Mouse (Mus musculus) adrenal gland, adult 18-20 months (tissue): ENCODE data around the gene Plekhg4. TPM values are rescaled to one million over a fixed set of nuclear protein-coding genes. Genes with fewer than 3 reads are reported as not detected.

Source experiments
- DNase-seq, 2 experiments: peaks; one replicate each; pipeline ENCODE4 v3.0.0; 2021 to 2022; ENCODE audit warnings: low spot score in 2 of 2
- total RNA-seq, 2 experiments: library from RNA; stranded (reverse); gene quantifications; 1 replicate in 1 of 2; 2 replicates in 1 of 2; pipeline ENCODE4 v1.2.3; 2021

Plekhg4 gene
- total RNA-seq, 2 experiments from 2014 or later = 0.17 to 0.67 TPM

DNA sequence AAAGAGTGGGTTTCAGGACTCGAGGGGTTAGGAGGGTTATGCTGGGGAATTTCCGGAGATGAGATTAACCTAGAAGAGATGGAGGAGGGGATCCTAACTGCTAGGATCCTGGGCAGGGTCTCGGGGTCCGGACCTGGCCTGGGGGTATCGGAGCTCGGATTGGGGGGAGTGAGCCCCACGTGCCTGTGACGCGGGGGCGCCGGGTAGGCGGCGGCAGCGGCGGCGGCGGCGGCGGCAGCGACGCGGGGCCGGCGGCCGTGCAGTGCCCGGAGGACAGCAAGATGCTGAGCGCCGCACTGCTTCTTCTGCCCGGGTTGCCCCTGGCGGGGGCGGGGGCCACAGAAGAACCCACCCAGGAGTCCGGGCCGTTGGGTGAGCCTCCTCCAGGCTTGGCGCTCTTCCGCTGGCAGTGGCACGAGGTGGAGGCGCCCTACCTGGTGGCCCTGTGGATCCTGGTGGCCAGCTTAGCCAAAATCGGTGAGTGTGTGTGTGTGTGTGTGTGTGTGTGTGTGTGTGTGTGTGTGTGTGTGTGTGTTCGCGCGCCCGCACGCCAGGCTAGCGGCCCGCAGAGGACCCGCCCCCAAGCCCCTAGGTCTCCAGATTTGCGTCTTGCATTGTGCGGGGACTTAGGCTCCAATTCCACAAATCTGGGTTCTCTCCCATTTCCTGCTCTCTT is 23.8 kb upstream of the Plekhg4 start:
- peak; percentile 29 to 46 for DNase-seq

DNA sequence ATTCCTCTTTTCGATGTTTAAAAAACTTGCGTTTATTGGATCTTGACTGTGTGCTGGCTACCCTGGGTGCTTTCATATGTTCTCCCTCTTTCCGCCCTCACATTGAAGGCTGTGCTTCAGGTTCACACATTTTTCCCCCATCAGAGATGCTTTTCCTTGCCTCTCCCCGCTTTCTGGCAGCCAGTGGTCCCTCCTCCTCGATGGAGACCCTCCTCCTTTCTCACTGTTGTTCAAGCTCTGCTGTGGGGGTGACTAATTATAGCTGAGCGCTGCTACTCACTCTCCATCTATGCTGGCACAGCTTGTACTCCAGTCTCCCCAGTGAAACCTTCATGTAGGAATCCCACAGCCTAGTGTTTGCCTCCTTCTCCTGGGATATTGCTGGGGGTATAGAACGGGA is 22.9 kb upstream of the Plekhg4 start:
- no peak for DNase-seq

DNA sequence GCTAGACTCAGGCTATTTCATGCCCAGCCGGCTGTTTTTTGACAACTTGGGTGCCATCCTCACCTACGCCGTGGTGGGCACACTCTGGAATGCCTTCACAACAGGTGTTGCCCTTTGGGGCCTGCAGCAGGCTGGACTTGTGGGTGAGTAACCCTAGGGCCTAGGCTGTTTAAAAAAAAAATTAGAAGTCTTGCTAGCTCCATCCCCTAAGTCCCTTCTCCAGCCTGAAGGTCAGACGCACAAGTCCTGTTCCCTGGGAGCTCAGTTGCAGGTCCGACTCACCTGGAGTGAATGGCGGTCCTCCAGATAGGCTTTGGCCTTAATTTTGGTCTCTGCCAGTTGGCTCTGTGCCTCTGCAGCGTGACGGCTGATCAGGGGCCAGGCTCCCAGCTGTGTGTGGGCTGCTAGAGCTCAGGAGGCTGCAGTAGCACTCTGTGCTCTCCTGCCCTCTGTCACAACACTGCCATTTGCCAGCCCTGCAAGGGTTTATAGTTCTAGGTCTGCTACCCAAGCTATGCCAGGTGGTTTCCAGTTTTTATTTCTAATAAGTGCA is 19.4 kb upstream of the Plekhg4 start:
- no peak for DNase-seq

DNA sequence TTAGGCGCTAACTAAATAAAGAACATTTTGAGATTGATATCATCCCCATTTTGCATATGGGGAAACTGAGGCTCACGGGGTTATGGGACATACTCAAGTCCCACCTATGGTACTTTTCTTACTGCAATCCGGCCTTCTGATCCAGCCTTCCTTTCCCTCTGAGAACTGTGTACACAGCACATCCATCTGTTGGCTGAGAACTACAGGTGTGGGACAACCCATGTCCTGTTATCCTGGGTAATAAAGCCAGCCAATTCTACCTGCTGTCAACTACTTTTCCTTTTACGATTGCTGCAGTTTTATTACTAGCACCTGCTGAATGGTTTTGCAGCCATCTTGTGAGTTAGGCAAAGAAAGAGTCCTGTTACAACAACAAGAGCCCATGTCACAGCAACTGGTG is 18.5 kb upstream of the Plekhg4 start:
- DNase-seq = no peak

DNA sequence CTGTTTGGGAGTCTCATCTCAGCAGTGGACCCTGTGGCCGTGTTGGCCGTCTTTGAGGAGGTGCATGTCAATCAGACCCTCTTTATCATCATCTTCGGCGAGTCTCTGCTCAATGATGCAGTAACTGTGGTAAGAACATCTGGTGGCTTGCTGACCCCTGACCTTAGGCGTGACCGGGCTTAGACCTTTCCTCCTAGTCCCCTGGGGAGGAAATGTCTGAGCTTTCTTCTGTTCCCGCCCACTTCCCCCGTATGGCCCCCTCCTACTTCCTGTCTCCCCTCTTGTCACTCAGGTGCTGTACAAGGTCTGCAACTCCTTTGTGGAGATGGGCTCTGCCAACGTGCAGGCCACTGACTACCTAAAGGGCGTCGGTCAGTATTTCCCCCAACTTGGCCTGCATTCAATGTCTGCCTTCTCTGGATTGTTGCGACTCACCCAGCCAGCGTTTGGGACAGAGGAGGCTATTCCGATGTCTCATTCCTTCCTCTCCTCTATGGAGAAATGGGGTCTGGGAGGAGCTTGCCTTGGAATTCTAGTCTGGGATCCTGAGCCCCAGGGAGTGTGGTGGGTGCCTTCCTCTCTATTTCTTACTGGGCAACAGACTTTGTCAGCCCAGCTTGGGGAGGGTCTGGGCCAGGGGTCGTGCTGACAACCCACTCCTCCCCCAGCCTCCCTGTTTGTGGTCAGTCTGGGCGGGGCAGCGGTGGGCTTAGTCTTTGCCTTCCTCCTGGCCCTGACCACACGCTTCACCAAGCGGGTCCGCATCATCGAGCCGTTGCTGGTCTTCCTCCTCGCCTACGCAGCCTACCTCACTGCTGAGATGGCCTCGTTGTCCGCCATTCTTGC is 17.7 kb upstream of the Plekhg4 start:
- DNase-seq = no peak

DNA sequence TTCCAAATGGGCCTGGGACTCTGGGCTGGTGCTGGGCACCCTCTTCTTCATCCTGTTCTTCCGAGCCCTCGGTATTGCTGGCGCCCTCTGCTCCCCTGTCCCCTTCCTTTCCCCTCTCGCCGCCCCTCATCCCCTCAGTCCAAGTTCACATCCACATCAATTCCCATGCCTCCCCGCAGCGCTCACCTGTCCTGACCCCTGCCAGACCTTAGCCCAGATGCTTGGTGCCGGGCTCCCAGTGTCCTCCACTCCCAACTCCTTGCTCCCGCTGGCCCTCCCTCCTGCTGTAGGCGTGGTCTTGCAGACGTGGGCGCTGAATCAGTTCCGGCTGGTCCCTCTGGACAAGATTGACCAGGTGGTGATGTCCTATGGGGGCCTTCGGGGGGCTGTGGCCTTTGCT is 16.4 kb upstream of the Plekhg4 start:
- DNase-seq = no peak

DNA sequence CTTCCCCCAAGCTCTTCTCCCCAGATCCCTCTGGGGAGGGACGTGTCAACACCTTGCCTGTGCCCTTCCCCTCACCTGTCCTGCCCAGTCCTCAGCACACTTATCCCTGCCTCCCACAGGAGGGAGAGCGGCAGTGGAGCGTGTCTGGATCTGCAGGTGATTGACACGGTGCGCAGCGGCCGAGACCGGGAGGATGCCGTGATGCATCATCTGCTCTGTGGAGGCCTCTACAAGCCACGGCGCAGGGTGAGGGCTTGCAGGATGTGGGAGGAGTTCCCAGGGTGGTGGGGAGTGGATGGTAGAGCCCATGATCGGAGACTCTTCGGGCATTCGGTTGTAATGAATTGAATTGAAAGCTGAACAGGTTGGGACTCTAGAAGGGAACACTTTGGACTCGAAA is 13.9 kb upstream of the Plekhg4 start:
- DNase-seq = no peak

DNA sequence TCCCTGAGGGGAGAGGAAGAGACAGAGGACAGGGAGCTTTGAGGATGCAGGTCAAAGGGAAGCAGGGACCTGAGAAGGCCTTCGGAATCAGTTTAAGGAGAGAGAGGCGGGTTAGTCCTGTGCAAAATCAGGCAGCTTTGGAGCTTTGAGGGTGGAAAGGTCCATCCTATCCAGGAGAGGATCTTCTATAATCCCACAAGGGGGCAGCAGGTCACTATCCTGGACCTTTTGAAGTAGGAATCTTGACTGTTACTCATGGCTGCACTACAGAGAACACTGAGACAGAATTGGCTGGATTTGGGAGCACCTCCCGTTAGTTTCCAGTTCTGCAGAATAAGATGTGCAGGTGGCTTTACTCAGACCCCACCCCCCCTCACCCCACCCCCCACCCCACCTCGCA is 13.4 kb upstream of the Plekhg4 start:
- DNase-seq = no peak

DNA sequence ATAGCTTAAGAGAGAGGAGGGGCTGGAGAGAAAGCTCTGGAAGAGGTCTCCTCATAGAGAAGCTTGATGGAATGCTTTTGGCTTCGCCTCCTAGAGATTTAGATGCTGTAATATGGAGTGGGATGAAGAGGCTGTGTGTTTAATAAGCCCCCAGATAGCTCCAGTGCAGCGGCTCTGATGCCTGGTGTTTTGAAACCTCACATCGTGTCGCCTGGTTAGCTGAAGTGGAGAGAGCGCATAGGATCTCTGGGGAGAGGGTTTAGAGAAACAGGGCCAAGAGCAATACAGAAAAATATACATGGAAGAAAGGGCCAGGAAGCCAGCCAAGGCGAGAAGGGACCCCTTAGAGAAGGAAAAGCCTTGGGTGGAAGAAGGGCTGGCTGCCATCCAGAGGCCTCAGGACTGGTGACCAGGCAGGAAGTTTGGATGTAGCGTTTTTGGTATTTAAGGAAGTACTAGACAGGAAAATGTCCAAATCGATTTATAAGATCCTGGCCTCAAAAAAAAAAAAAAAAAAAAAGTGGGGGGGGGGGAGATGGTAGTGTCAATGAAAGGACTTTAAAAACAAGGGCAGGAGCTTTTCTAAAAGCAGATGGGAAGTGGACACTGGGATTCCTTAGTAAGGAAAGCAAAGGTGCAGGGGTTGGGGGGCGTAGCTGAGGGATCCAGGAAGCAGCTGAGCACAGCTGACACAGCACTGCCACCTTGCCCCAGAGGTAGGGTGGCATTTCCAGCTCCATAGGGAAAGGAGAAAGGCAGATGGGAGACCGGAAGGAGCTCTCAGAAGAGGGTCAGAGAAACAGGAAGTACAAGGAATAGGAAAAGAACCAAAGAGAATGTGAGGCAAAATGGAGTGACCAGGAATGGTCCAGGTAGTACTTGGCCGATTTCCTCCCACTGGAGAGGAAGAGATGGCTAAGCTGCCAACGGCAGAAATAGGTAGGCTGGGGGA is 11.0 kb upstream of the Plekhg4 start:
- DNase-seq = no peak

DNA sequence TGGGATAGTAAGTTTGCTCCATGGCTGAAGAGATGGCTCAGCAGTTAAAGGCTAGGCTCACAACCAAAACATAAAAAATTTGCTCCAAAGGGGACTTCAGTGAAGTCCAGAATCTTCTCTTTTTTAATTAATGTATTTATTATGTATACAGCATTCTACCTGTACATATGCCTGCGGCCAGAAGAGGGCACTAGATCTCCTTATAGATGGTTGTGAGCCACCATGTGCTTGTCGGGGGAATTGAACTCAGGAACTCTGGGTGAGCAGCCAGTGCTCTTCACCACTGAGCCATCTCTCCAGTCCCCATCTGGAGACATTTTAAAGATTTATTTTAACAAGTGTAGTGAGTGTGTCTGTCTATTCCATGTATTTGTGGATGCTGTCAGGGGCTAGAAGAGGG is 6.0 kb upstream of the Plekhg4 start:
- no peak for DNase-seq

DNA sequence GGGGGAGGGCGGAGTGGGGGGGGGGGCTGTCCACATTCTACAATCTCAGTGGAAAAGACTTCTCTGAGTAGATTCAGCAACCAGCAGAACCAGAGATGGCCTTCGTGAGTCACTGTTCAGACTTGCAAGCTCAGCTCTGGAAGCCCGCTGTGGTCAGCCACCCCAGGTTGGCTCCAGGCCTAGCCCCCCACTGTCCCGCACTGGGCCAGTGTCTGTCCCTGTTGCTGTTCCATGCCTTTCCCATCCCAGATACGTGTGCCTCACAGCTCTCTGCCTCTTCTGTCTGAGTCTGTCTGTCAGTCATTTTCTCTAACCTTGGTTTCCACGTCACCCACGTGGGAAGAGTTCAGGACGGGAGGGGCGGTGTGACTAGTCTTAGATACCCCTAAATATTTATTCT is 601 bp upstream of the Plekhg4 start:
- peak in 1 of 2 experiments; percentile 26 for DNase-seq

DNA sequence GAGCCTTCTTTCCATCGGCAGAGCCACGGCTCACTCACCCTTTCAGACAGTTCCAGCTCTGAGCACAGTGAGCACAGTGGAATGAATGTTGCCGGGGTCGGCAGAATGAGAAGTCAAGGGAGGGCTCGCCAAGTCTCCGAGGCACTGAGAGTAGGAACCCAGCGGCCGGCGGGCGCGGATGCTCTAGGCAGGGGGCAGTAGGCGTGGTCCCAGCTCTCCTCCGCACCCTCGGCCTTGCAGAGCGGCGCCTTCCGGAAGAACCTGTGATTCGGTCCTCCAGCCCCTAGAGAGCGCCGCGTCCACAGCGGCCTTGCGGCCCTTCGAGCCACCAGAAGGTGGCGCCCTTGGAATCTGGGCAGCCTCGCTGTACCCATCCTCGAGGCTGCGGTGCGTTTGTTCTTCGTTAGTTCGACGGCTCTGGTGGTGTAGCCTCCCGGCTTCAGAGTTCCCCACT is 1.5 kb downstream of the Plekhg4 start:
- no peak for DNase-seq

DNA sequence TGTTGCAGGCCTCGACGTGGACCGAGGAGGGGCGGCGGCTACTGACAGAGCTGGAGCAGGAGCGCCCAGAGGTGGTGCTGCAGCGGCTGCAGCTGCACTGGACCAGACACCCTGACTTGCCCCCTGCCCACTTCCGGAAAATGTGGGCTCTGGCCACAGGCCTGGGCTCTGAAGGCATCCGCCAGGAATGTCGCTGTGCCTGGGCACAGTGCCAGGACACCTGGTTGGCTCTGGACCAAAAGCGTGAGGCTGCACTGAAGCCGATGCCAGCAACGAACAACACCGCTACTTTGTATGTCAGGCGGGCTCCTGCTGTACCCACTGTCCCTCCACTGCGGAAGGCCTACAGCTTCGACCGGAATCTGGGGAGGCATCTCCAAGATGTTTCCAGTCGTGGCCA is 5.6 kb downstream of the Plekhg4 start:
- DNase-seq = no peak

DNA sequence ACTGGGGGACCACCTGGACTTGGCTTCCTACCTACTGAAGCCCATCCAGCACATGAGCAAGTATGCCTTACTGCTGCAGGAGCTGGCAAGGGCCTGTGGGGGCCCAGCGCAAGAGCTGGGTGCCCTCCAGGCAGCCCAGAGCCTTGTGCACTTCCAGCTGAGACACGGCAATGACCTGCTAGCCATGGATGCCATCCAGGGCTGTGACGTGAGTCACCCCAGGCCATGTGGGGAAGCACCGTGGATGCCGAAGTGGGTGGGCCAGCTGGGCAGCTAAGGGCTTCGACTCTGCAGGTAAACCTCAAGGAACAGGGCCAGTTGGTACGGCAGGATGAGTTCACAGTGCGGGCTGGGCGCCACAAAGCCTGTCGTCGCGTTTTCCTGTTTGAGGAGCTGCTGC is 7.2 kb downstream of the Plekhg4 start:
- no peak for DNase-seq

DNA sequence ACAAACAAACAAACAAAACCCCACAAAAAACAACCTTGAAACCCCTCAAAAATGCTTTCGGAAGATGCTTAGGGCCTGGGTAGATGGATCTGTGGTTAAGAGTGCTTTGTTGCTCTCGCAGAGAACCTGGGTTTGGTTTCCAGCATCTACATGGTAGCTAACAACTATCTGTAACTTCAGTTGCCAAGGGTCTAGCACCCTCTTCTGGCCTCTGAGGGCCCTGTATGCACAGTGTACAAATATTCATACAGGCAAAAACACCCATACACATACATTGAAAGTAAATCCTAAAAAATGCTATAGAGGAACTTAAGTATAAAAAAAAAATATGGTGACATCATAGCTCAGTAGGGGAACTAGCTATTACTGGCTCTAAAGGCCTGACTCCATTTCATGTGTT is 11.0 kb downstream of the Plekhg4 start:
- DNase-seq = no peak

DNA sequence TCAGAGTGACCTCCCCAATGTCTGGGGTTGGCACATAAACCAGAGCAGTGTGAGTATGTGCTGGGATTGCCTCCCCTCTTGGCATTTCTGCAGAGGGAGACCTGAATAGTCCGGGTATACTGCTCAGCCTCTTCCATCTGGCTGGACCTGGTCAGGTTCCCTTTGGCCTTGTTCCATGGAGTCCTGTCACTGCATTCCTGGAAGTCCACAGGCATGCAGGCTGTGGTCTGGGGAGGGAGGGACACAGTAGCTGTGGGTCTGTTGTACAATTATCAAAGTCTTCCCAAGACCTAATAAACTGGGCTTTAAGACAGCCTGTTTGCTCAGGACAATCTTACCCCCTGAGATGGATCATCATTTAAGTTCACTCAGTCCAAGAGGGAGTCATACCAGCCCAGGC is 14.1 kb downstream of the Plekhg4 start:
- DNase-seq = no peak

DNA sequence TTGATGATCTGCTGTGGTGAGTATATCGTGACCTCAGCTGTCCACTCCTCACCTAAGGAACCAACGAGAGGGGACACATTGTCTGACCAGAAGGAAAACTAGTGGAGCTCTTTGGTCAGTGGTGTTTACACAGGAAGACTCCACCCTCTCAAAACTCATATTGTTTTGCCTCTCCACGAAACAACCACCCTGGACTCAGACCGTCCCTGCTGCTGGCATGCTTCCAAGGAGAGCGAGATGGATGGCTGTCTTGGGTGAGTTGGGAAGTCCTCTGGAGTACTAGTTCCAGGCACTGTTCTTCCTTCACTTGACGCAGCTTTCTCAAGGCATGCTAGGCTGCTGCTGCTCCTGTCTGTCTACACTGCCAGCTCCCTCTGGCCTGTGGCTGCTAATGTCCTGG is 16.0 kb downstream of the Plekhg4 start:
- DNase-seq = no peak

DNA sequence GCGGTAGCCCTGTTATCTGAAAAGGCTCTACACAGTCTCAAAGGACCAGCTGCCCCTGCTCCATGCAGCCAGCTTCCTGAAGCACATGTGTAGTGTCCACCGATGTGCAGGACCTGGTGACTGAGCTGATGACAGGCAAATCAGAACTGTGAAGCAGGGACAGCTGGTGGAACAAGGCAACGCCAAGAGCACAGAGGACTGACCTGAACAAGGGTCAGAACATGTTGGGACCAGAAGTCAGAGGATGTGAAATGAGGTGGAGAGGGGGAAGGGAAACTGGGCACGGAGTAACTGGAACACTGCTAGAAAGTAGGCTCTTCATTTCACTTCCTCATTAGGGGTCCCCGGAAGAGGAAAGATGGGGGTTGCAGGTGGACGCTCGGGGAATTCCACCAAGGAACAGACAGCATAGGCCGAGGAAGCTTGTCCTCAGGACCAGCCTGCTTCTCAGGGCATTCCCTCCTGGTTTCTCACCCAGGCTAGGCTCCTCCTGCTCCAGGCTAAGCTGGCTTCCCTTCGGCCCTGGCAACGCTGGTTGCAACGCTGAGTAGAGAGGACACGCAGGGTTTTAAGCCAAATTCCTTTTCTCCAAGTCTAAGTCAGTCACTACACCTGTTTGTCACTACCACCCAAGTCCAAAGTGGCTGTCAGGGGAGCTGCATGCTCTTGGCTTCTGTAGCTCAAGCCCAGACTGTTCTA is 20.2 kb downstream of the Plekhg4 start:
- DNase-seq = no peak

DNA sequence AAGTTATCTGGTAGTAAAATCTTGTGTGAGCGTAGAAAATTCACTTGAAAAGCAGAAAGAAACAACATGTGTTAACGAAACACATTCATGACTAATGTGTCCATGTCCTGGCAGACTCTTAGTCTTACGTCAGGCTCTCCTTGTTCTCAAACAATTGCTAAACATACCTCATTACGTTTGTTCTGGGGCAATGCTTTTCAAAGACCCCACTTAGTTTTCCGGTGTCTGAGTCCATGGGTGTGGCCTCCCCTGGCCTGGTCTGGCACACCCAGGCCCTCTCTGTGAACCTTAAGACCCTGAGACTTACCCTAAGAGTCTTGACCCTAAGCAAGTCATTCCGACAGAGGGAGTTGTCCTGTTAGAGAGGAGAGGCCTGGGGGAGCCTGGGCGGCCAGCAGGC is 20.8 kb downstream of the Plekhg4 start:
- DNase-seq = no peak

DNA sequence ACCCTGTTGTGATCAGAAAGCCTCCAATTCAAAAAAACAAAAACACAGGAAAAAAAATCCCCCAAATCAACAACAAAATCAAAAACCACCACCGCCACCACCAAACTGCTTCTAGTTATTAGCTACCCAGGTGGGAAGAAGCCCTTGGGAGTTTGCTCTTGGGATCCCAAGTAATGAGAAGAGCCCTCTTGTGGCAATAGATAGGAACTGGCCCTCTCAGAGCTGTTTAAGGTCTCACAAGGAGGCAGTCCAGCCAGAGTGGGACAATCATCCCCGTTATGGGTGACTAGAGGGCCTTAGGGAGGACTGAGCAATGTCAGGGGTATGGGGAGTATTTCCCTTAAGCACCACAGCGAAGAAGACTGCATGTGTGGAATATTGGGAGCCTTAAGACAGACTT is 24.7 kb downstream of the Plekhg4 start:
- DNase-seq = no peak

DNA sequence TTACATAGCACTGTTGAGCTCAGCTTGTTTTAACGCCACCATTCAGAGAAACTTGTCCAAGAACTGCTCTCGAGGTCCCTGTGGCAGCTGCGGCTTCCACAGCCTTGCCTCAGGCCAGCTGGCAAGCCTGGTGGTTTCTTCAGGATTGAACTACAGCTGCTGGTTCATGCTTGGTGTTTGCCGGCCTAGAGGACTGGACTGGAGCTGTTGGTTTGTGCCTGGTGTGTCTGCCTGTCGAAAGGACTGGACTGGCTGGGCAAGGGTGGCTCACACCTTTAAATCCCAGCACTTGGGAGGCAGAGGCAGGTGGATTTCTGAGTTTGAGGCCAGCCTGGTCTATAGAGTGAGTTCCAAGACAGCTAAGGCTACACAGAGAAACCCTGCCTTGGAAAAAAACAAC is 26.9 kb downstream of the Plekhg4 start:
- no peak for DNase-seq
